Mouse (Mus musculus) ES-E14 (cell line): ENCODE data around the gene C1ra. TPM values are rescaled to one million over a fixed set of nuclear protein-coding genes. Genes with fewer than 3 reads are reported as not detected.
A peak's percentile ranks its signal among the peaks of the same experiment; 100 is the strongest.
"Not testable (repeated sequence)": the region's sequence is repeated elsewhere in the genome, so short reads cannot be mapped to it uniquely, and the experiment has no call there.

Experiments
- DNase-seq: peaks from one replicate; pipeline ENCODE4 v3.0.0-alpha.2; 2013; ENCODE audit warnings: low read depth, low spot score
- H3K27ac ChIP-seq: 2 replicates; pipeline ENCODE4 v1.5.1; 2012; ENCODE audit warnings: low read depth, mild to moderate bottlenecking, low read length, moderate library complexity, mixed read lengths; ENCODE audit not compliant: poor library complexity, insufficient read depth, severe bottlenecking
- H3K36me3 ChIP-seq: 2 replicates; pipeline ENCODE4 v1.6.1; 2012; ENCODE audit warnings: mild to moderate bottlenecking, low read length, moderate library complexity, mixed read lengths; ENCODE audit not compliant: control insufficient read depth, poor library complexity, insufficient read depth, severe bottlenecking
- H3K4me1 ChIP-seq, 2 experiments: fragments of 150-350 bp in 1 of 2; sonication (generic) in 1 of 2; 2 replicates each; pipeline ENCODE4 v1.6.1; 2012; ENCODE audit warnings: low read length in 2 of 2, mild to moderate bottlenecking in 1 of 2, mixed read lengths in 1 of 2; ENCODE audit not compliant: control insufficient read depth in 2 of 2, insufficient read depth in 2 of 2, poor library complexity in 1 of 2
- H3K4me3 ChIP-seq, 2 experiments: fragments of 150-350 bp in 1 of 2; sonication (generic) in 1 of 2; 2 replicates each; pipeline ENCODE4 v1.5.1; 2012; ENCODE audit warnings: low read length in 2 of 2, low read depth in 1 of 2, mild to moderate bottlenecking in 1 of 2, mixed read lengths in 1 of 2; ENCODE audit not compliant: insufficient read depth in 1 of 2, poor library complexity in 1 of 2, severe bottlenecking in 1 of 2
- H3K9ac ChIP-seq: 2 replicates; pipeline ENCODE4 v1.6.1; 2012; ENCODE audit warnings: low read depth, mild to moderate bottlenecking, low read length, mixed read lengths; ENCODE audit not compliant: poor library complexity, insufficient read depth, severe bottlenecking
- H3K9me3 ChIP-seq: fragments of 150-350 bp; sonication (generic); 2 replicates; pipeline ENCODE4 v1.6.1; 2012; ENCODE audit warnings: low read depth, mild to moderate bottlenecking, low read length; ENCODE audit not compliant: control insufficient read depth, insufficient read depth
- CHD2 ChIP-seq: IDR thresholded peaks from 2 replicates; pipeline ENCODE4 v1.6.1; 2014; ENCODE audit warnings: mild to moderate bottlenecking, low read depth, low read length, inconsistent platforms
- HCFC1 ChIP-seq: IDR thresholded peaks from 2 replicates; pipeline ENCODE4 v1.6.1; 2012; ENCODE audit warnings: low read length, inconsistent platforms, borderline replicate concordance; ENCODE audit not compliant: insufficient read depth
- MAFK ChIP-seq: IDR thresholded peaks from 2 replicates; pipeline ENCODE4 v1.6.1; 2014; ENCODE audit warnings: mild to moderate bottlenecking, low read depth, low read length, inconsistent platforms; ENCODE audit not compliant: insufficient read depth
- ZC3H11A ChIP-seq: IDR thresholded peaks from 2 replicates; pipeline ENCODE4 v1.6.1; 2012; ENCODE audit warnings: low read depth, mild to moderate bottlenecking, inconsistent platforms, low read length, borderline replicate concordance
- ZNF384 ChIP-seq: IDR thresholded peaks from 2 replicates; pipeline ENCODE4 v1.6.1; 2012; ENCODE audit warnings: low read depth, low read length, inconsistent platforms
- in situ Hi-C, 2 experiments: fragments of 600-800 bp; cut with MboI; formaldehyde crosslinking; loops; one replicate each; pipeline ENCODE4 v1.15.1; 2025; ENCODE audit warnings: low sequenced_read_pairs in 2 of 2, inconsistent platforms in 1 of 2; ENCODE audit not compliant: unreplicated experiment in 2 of 2
- total RNA-seq: library from RNA; depleted of rRNA; stranded (reverse); fragments of 300-350 nt; gene quantifications from 2 replicates; pipeline ENCODE4 v1.2.3, GENCODE M21; 2012; rRNA removed

Gene C1ra
- total RNA-seq, 1 experiment: 0.31 TPM

- DNase-seq: peak; percentile 47
Measured at GRCm38 (mm10) chr6:124552766-124553165, 40.6 kb downstream of the C1ra start.

GRCm38 (mm10) chr6:124555956-124556355, 43.8 kb downstream of the C1ra start:
- H3K27ac ChIP-seq, H3K9me3 ChIP-seq, H3K9ac ChIP-seq, in situ Hi-C loops, H3K36me3 ChIP-seq, H3K4me1 ChIP-seq, H3K4me3 ChIP-seq, DNase-seq: not testable (repeated sequence)

More at GRCm38 (mm10) chr6:124552766-124553165, 40.6 kb downstream of the C1ra start:
- Histone ChIP-seq H3K9ac (peak overlapping the region; percentile 73), H3K4me1 (no peaks in the 10 kb centered on the region), H3K27ac (peak overlapping the region; percentile 16; the same call in 1 of the 2 replicates), H3K36me3 (no peaks in the 10 kb centered on the region), H3K9me3 (no peaks in the 10 kb centered on the region), H3K4me3 (peak overlapping the region; percentile 74 to 90)
- in situ Hi-C loops: no loop called here
- no peak for TF ChIP-seq CHD2
- TF ChIP-seq ZNF384: no peak
- no peak for TF ChIP-seq ZC3H11A
- TF ChIP-seq MAFK: no peak
- no peak for TF ChIP-seq HCFC1

GRCm38 (mm10) chr6:124561156-124561555, 49.0 kb downstream of the C1ra start:
- H3K9ac ChIP-seq, DNase-seq, in situ Hi-C loops, H3K4me3 ChIP-seq, H3K4me1 ChIP-seq, H3K36me3 ChIP-seq, H3K27ac ChIP-seq, H3K9me3 ChIP-seq: not testable (repeated sequence)

- H3K4me3 ChIP-seq, H3K36me3 ChIP-seq, H3K4me1 ChIP-seq, DNase-seq, H3K9me3 ChIP-seq, H3K27ac ChIP-seq, in situ Hi-C loops, H3K9ac ChIP-seq: not testable (repeated sequence)
Measured at GRCm38 (mm10) chr6:124561611-124562010, 49.4 kb downstream of the C1ra start.

GRCm38 (mm10) chr6:124570026-124570425, 57.8 kb downstream of the C1ra start, which contains the start of gene C1rb:
Gene C1rb, plus strand, starts transcription at chr6:124570294.
- H3K36me3 ChIP-seq: no peaks in the 10 kb centered on the region
- peaks cover 0 to 2% of the 10 kb centered on the region in 2 experiments; a peak in 1 of 4 replicates for H3K4me1 ChIP-seq
- no peak within 1 kb of the TSS for H3K27ac ChIP-seq
- peak; percentile 60 for DNase-seq
- in situ Hi-C loops: no loop called here
- H3K9ac ChIP-seq: no peak within 1 kb of the TSS
- peak within 1 kb of the TSS in 1 of 2 experiments; percentile 31; a peak in 1 of 4 replicates for H3K4me3 ChIP-seq
- TF ChIP-seq ZNF384 (0 out of 2 replicates have a peak, but pooled peaks have one; percentile 50), HCFC1 (no peak), ZC3H11A (no peak), CHD2 (no peak), MAFK (no peak)
- no peaks in the 10 kb centered on the region for H3K9me3 ChIP-seq

Other genes starting within 250 kb of the C1ra start
- 0.05 and 0.22 TPM in 2 replicates for gene Cd163, start 207.7 kb upstream of the C1ra start, total RNA-seq
- 34.4 and 35.7 TPM in 2 replicates for gene Pex5, start 97.3 kb upstream of the C1ra start, total RNA-seq
- 37.0 and 79.2 TPM in 2 replicates for gene Clstn3, start 47.6 kb upstream of the C1ra start, total RNA-seq
- 1.0 and 2.2 TPM in 2 replicates for gene C1rl, start 19.3 kb upstream of the C1ra start, total RNA-seq
- gene C1s1, start 30.0 kb downstream of the C1ra start, total RNA-seq: 2.6 and 9.2 TPM in 2 replicates
- gene C1rb, start 57.9 kb downstream of the C1ra start, total RNA-seq: 0.26 TPM in 1 of 2 replicates, not detected in the other
- 0.27 and 0.63 TPM in 2 replicates for gene C1s2, start 123.7 kb downstream of the C1ra start, total RNA-seq
- 65.5 and 107 TPM in 2 replicates for gene Lpcat3, start 150.6 kb downstream of the C1ra start, total RNA-seq
- 292 and 344 TPM in 2 replicates for gene Emg1, start 199.8 kb downstream of the C1ra start, total RNA-seq
- 530 and 581 TPM in 2 replicates for gene Phb2, start 199.9 kb downstream of the C1ra start, total RNA-seq
- 15.1 and 16.5 TPM in 2 replicates for gene Ptpn6, start 226.3 kb downstream of the C1ra start, total RNA-seq
- 108 and 128 TPM in 2 replicates for gene Grcc10, start 229.0 kb downstream of the C1ra start, total RNA-seq
- gene Gm45234, start 243.6 kb downstream of the C1ra start, total RNA-seq: 0.13 TPM in 1 of 2 replicates, not detected in the other
- 4.7 and 8.9 TPM in 2 replicates for gene Atn1, start 244.1 kb downstream of the C1ra start, total RNA-seq